Mouse (Mus musculus): ENCODE measurements around the gene Pten.

DNA sequence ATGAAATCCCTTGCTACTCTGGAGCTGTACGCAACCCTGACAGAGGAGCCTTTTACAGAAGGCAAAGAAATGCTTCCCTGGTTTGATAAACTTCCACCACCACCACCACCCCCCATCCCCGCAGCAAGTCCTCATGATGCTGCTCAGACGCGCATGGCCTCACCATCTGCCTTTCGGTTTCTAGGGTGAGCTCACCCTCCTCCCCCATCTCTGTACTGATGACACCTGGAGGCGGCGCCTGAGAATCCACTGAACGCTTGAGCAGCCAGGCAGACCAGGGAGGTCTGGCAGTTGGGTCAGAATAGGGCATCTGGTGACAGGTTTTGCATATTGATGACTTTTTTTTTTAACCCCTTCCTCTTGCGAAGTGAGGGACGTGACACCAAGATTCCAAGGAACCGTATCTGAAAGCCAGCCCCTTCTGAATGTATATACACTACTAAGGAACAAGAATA, 44.7 kb upstream of the Pten start:
- TF ChIP-seq CTCF (IDR thresholded peaks at IDR 0.05) (peak; percentile 46), EP300 (IDR thresholded peaks at IDR 0.05) (no peak)
